Mouse (Mus musculus) stomach, embryonic 16.5 days (tissue): ENCODE measurements around the gene Zfp811. TPM values are rescaled to one million over a fixed set of nuclear protein-coding genes. Genes with fewer than 3 reads are reported as not detected.

Source experiments
- ATAC-seq: fragments of 200-750 bp; cut with Nextera tagmentation; 2 replicates; pipeline ENCODE4 v1.8.0; 2017; ENCODE audit warnings: moderate number of reproducible peaks, moderate TSS enrichment; ENCODE audit not compliant: insufficient read depth, low FRiP score
- H3K27ac ChIP-seq: fragments of 300-500 bp; sonication (generic); 2 replicates; pipeline ENCODE4 v1.5.1; 2014; ENCODE audit warnings: low read length
- H3K27me3 ChIP-seq: fragments of 300-500 bp; sonication (generic); 2 replicates; pipeline ENCODE4 v1.6.1; 2014; ENCODE audit warnings: low read length, control low read depth, mixed read lengths; ENCODE audit not compliant: control insufficient read depth, insufficient read depth
- H3K36me3 ChIP-seq: fragments of 300-500 bp; sonication (generic); 2 replicates; pipeline ENCODE4 v1.6.1; 2014; ENCODE audit warnings: low read length; ENCODE audit not compliant: control insufficient read depth, insufficient read depth
- H3K4me1 ChIP-seq: fragments of 300-500 bp; sonication (generic); 2 replicates; pipeline ENCODE4 v1.6.1; 2014; ENCODE audit warnings: low read length, control low read depth, mixed read lengths; ENCODE audit not compliant: control insufficient read depth, insufficient read depth
- H3K4me2 ChIP-seq: fragments of 300-500 bp; sonication (generic); 2 replicates; pipeline ENCODE4 v1.6.1; 2014; ENCODE audit warnings: low read depth, low read length, mixed read lengths
- H3K4me3 ChIP-seq: fragments of 300-500 bp; sonication (generic); replicated peaks from 2 replicates; pipeline ENCODE4 v1.5.1; 2014; ENCODE audit warnings: mild to moderate bottlenecking, low read length
- H3K9ac ChIP-seq: fragments of 300-500 bp; sonication (generic); 2 replicates; pipeline ENCODE4 v1.6.1; 2014; ENCODE audit warnings: low read length
- H3K9me3 ChIP-seq: fragments of 300-500 bp; sonication (generic); replicated peaks from 2 replicates; pipeline ENCODE4 v1.6.1; 2016; ENCODE audit warnings: low read length, control low read depth; ENCODE audit not compliant: control insufficient read depth
- WGBS: fragments of 180-500 bp; shearing (Covaris S2); extraction: QIAGEN DNeasy Blood & Tissue Kit; methylation state at CpG from one replicate; pipeline ENCODE4 v1.1.7; 2014; 5-methylcytosine and 5-hydroxymethylcytosine counted together
- polyA plus RNA-seq: library from polyadenylated mRNA; unstranded; fragments of >200 nt; fragmentation: Nextera tagmentation; extraction: Ambion mirVana; gene quantifications from 2 replicates; pipeline ENCODE4 v1.2.1, GENCODE M21; 2015

Gene Zfp811
- polyA plus RNA-seq, 1 experiment from 2014 or later = 4.5 TPM

DNA sequence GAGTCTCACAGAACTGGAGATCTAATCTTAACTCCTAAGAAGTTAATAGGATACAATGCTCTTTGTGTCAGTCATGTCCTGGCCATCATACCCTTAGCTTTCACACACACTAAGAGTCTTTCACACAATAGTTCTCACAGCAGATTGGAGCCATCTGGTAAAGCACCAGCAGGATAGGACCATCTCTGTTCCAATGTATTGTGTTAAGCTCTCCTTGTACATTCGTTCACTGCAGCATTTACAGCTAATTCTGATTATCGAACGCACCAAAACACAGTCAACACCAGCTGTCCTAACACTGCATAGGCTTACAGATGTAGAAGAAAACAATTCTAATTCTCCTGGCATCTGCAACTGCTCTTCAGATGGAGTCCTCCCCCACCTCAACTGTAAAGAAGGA lies 32.2 kb downstream of the Zfp811 start:
- H3K9me3 ChIP-seq = no peaks in the 10 kb centered on the region
- H3K27me3 ChIP-seq = no peaks in the 10 kb centered on the region
- no peak overlapping the region for H3K4me3 ChIP-seq
- no peak overlapping the region for H3K4me2 ChIP-seq
- H3K9ac ChIP-seq = no peak overlapping the region
- no peak overlapping the region for H3K27ac ChIP-seq
- ATAC-seq = no peak
- H3K36me3 ChIP-seq = peaks cover 27% of the 10 kb centered on the region
- 91% methylated on average over 3 of the region's 3 CpGs for WGBS
- H3K4me1 ChIP-seq = no peaks in the 10 kb centered on the region

DNA sequence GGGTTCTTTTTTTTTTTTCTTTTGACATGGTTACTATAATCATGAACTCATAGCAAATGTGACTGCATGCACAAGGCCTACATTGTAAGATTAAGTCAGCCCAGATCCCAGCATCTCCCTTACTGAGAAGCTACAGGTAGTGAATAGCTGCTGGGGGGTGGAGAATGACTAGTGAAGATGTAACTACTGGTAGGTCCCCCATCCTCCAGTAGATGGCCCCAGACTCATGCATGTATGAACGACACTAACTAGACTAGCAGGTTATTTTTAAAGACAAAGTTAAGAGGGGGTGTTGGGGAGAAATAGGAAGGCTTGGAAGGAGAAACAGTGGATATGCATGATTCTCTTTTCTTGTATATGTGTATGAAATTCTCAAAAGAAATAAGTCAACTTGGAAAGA lies 38.5 kb downstream of the Zfp811 start:
- Histone ChIP-seq H3K4me3 (no peak overlapping the region), H3K27ac (no peak overlapping the region), H3K9ac (no peak overlapping the region), H3K27me3 (no peaks in the 10 kb centered on the region), H3K4me1 (no peaks in the 10 kb centered on the region), H3K4me2 (no peak overlapping the region), H3K36me3 (peaks cover 46% of the 10 kb centered on the region), H3K9me3 (no peaks in the 10 kb centered on the region)
- no peak for ATAC-seq
- 90% methylated on average over 1 of the region's 1 CpGs for WGBS

DNA sequence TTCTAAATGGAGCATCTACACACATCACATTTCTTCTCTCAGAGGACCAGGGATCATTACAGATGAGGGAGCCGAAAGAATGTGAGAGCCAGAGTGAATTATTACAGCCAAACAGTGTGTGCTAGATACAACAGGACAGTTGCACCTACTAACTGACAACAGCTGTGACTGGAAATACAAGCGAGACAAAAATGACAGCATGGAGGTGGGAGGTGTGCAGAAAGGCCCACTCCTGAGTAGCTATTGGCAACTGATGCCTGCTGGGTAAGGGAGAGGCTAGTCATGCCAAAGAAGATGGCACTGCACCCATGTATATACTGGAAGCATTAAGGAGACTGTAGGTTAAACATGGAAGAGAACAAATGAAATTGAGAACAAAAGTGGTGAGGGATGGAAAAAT lies 43.3 kb downstream of the Zfp811 start:
- WGBS = 99% methylated on average over 2 of the region's 2 CpGs
- H3K9me3 ChIP-seq = peaks cover 9% of the 10 kb centered on the region
- H3K36me3 ChIP-seq = peaks cover 42% of the 10 kb centered on the region
- ATAC-seq = no peak
- H3K4me2 ChIP-seq = no peak overlapping the region
- H3K4me1 ChIP-seq = no peaks in the 10 kb centered on the region
- no peaks in the 10 kb centered on the region for H3K27me3 ChIP-seq
- H3K9ac ChIP-seq = no peak overlapping the region
- no peak overlapping the region for H3K27ac ChIP-seq
- H3K4me3 ChIP-seq = no peak overlapping the region

DNA sequence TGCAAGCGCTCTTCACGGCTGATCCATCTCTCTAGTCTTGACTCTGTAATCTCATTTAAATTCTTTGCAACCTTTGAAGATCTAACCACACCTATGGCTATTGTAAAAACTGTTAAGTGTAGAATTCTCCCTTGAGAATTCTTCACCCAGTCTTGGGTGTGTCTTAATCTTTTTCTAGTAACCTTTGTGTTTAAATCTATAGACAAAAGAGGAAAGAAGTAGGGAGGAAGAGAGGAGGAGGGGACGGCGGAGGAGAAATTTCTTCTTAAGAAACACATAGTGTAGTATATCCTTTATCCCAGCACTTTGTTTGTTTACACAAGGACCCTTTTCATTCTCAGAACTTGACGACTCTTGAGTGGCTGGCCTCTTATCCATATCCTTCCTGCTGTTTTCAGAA lies 52.4 kb downstream of the Zfp811 start:
- Histone ChIP-seq H3K27ac (no peak overlapping the region), H3K36me3 (no peaks in the 10 kb centered on the region), H3K27me3 (no peaks in the 10 kb centered on the region), H3K4me2 (no peak overlapping the region), H3K9me3 (no peaks in the 10 kb centered on the region), H3K9ac (no peak overlapping the region), H3K4me3 (no peak overlapping the region), H3K4me1 (no peaks in the 10 kb centered on the region)
- 51% methylated on average over 5 of the region's 5 CpGs for WGBS
- no peak for ATAC-seq

DNA sequence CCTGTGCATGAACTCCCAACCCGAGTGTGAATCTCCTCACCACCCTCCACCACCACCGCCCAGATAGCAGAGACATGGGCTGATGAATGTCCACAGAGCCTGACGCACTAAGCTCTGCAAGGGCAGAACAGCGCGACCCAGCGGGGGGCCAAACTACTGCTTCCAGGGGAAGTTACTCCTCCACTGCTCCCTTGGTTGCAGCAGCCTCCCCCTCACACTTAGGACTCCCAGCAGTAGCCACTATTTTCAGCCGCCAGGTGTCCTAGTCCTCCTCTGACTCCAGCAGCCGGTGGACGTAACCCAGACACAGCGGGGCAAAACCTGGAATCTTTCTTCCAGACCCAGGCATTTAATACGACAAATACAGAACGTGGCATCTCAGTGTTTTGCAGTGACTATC lies 56.1 kb downstream of the Zfp811 start:
- Histone ChIP-seq H3K4me3 (no peak overlapping the region), H3K27ac (no peak overlapping the region), H3K9ac (no peak overlapping the region), H3K4me1 (no peaks in the 10 kb centered on the region), H3K36me3 (no peaks in the 10 kb centered on the region), H3K9me3 (no peaks in the 10 kb centered on the region), H3K4me2 (no peak overlapping the region), H3K27me3 (no peaks in the 10 kb centered on the region)
- 17% methylated on average over 12 of the region's 12 CpGs for WGBS
- ATAC-seq = no peak

DNA sequence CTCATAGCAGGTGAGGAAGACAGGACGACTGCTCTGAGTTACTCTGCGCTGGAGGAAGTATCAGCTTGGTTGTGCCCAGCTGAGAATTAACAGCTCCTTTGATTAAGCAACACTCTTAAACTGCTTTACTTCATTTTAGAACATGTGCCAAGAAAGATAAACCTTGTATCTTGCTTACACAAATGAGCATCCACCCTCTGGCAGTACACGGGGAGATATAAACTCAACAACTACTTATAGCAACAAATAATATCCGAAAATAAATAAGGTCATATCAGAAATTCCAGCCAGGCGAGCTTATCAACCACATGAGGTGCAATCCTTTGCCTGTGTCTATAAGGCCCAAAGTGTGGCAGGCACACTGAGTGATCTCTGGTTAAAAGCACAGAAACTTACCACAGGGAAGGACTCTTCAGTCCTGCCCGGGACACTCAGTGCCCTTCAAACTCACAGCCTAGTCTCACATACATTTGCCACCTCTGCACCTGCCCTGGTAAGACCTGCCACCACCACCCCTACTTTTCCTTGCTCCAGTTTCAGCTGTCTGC lies 56.8 kb downstream of the Zfp811 start:
- Histone ChIP-seq H3K4me2 (no peak overlapping the region), H3K27me3 (no peaks in the 10 kb centered on the region), H3K27ac (no peak overlapping the region), H3K9me3 (no peaks in the 10 kb centered on the region), H3K4me3 (no peak overlapping the region), H3K36me3 (no peaks in the 10 kb centered on the region), H3K9ac (no peak overlapping the region), H3K4me1 (no peaks in the 10 kb centered on the region)
- ATAC-seq = no peak
- WGBS = 73% methylated on average over 6 of the region's 6 CpGs

DNA sequence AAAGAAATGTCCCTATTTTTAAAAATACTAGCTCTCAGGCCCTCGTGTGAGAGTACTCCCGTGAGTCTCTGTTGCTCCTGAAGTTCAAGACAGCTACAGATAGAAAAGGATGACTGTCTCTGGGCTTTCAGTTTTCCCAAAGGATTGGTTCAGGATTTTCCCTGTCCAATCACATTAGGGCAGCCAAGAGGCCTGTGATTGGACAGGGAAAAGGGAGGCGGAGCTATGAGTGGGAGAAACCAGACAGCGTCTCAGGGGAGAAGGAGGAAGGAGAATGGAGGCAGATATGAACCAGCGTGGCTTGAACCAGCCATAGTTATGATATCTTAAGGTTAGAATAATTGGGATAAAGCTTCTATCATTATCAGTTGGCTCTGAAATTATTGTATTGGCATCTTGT lies 59.1 kb downstream of the Zfp811 start:
- H3K9ac ChIP-seq = no peak overlapping the region
- 39% methylated on average over 5 of the region's 5 CpGs for WGBS
- H3K4me3 ChIP-seq = no peak overlapping the region
- H3K36me3 ChIP-seq = no peaks in the 10 kb centered on the region
- no peaks in the 10 kb centered on the region for H3K9me3 ChIP-seq
- H3K27me3 ChIP-seq = no peaks in the 10 kb centered on the region
- H3K4me1 ChIP-seq = no peaks in the 10 kb centered on the region
- H3K4me2 ChIP-seq = no peak overlapping the region
- no peak overlapping the region for H3K27ac ChIP-seq
- no peak for ATAC-seq

Other genes starting within 250 kb of the Zfp811 start
- gene Cyp4f37, start 188.6 kb downstream of the Zfp811 start, polyA plus RNA-seq = not detected in 2 replicates
- 1.2 and 2.1 TPM in 2 replicates for gene Cyp4f40, start 151.0 kb downstream of the Zfp811 start, polyA plus RNA-seq
- 0.41 and 1.0 TPM in 2 replicates for gene Cyp4f15, start 124.3 kb downstream of the Zfp811 start, polyA plus RNA-seq
- gene Zfp871, start 21.6 kb downstream of the Zfp811 start, polyA plus RNA-seq = 23.6 and 30.6 TPM in 2 replicates
- 7.9 and 9.4 TPM in 2 replicates for gene Zfp799, start 20.3 kb upstream of the Zfp811 start, polyA plus RNA-seq
- gene Zfp870, start 81.7 kb upstream of the Zfp811 start, polyA plus RNA-seq = 5.8 and 6.7 TPM in 2 replicates
- 0.41 and 1.0 TPM in 2 replicates for gene Cyp4f14, start 107.4 kb upstream of the Zfp811 start, polyA plus RNA-seq
- gene Cyp4f13, start 137.5 kb upstream of the Zfp811 start, polyA plus RNA-seq = 18.3 and 20.4 TPM in 2 replicates
- gene Zfp472, start 155.9 kb upstream of the Zfp811 start, polyA plus RNA-seq = 10.6 and 11.7 TPM in 2 replicates
- gene Zfp952, start 183.2 kb upstream of the Zfp811 start, polyA plus RNA-seq = 11.1 and 11.8 TPM in 2 replicates
- 10.5 and 10.9 TPM in 2 replicates for gene Zfp763, start 223.5 kb upstream of the Zfp811 start, polyA plus RNA-seq